Mouse (Mus musculus) left cerebral cortex, adult 2 months (tissue): Measurements from ENCODE around the gene Krtap12-1. TPM values are rescaled to one million over a fixed set of nuclear protein-coding genes. Genes with fewer than 3 reads are reported as not detected.
"Not testable (repeated sequence)": the region's sequence is repeated elsewhere in the genome, so short reads cannot be mapped to it uniquely, and the experiment has no call there.

Source experiments
- DNase-seq, 2 experiments: peaks; one replicate each; pipeline ENCODE4 v3.0.0; 2021 to 2022; ENCODE audit warnings: low spot score in 2 of 2, mixed read lengths in 1 of 2; ENCODE audit errors: extremely low spot score in 1 of 2
- H3K27ac ChIP-seq: fragments of 200-600 bp; 2 replicates; pipeline ENCODE4 v1.8.1; 2022
- H3K4me3 ChIP-seq: fragments of 200-600 bp; 2 replicates; pipeline ENCODE4 v1.8.1; 2022
- CTCF ChIP-seq: fragments of 200-600 bp; IDR thresholded peaks from 2 replicates; pipeline ENCODE4 v1.8.1; 2022; ENCODE audit warnings: antibody characterized with exemption, mild to moderate bottlenecking, moderate library complexity
- intact Hi-C: fragments of 180-260 bp; cut with DNase I; formaldehyde crosslinking; loops from one replicate; pipeline ENCODE4 v1.15.1; 2025
- long read RNA-seq, 2 experiments: library from polyadenylated mRNA; stranded (forward); transcript quantifications; one replicate each; pipeline ENCODE4 v2.0.0; 2021; ENCODE audit warnings: borderline mapping rate in 2 of 2
- total RNA-seq, 2 experiments: library from RNA; stranded (reverse); gene quantifications; 2 replicates each; pipeline ENCODE4 v1.2.3; 2021

Gene Krtap12-1
- total RNA-seq: not detected
- long read RNA-seq, experiment 1: 0 reads
- long read RNA-seq, experiment 2: 0 reads

GRCm38 (mm10) chr10:77720299-77720698 is at the start of gene Krtap12-1:
TSS of gene Krtap12-1 (plus strand) at chr10:77720599.
- not testable (repeated sequence) for H3K4me3 ChIP-seq, H3K27ac ChIP-seq, DNase-seq
- intact Hi-C loops: loop anchor here (5.0 kb wide), 1 partner anchor 157 kb away; no protein-coding TSS in a partner anchor

DNA sequence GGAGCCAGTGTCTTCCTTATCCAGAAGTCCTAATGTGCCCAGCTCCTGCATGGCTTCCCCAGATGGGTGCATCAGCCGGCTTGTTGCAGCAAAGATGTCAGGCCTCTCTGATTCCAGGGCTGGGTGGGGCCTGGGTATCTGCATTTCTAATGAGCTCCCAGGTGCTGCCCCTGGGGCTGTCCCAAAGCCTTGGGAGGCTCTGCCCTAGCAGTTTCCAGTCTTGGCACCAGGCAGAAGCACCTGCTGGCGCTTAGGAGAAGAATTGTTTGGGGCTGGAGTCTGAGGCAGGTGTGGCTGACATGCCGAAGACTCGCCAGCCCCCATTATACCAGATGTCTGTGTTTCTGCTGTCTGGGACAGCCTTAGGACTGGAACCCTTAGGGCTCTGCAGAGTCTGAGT is 49.7 kb upstream of the Krtap12-1 start:
- H3K27ac ChIP-seq: no peak overlapping the region
- TF ChIP-seq CTCF: no peak
- no peak for DNase-seq
- intact Hi-C loops: no loop called here
- no peak overlapping the region for H3K4me3 ChIP-seq

DNA sequence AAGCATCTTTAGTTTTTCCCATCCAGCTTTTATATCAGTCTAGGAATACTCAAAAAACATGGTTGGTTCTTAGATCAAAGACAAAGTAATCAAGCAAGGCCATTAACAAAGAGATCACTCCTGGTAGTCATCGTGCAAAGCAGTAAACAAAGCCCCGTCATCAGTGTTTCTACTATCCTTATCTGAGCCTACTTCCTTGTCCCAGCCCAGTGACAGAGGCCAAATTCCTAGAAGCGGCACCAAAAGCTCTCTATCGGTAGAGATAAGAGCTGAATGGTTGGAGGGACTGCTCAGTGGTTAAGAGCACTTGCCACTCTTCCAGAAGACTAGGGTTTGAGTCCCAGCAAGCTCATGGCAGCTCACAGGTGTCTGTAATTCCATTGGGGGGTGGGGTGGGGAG is 48.9 kb upstream of the Krtap12-1 start:
- DNase-seq: no peak
- Histone ChIP-seq H3K4me3 (no peak overlapping the region), H3K27ac (no peak overlapping the region)
- no peak for TF ChIP-seq CTCF
- intact Hi-C loops: no loop called here

- no peak for TF ChIP-seq CTCF
- H3K27ac ChIP-seq: no peak overlapping the region
- no peak overlapping the region for H3K4me3 ChIP-seq
- intact Hi-C loops: no loop called here
- DNase-seq: no peak
Observed at GRCm38 (mm10) chr10:77673765-77674164, 46.6 kb upstream of the Krtap12-1 start.

- TF ChIP-seq CTCF: no peak
- intact Hi-C loops: no loop called here
- DNase-seq: no peak
- H3K4me3 ChIP-seq: no peak overlapping the region
- H3K27ac ChIP-seq: no peak overlapping the region
Observed at GRCm38 (mm10) chr10:77677562-77677961, 42.8 kb upstream of the Krtap12-1 start.

DNA sequence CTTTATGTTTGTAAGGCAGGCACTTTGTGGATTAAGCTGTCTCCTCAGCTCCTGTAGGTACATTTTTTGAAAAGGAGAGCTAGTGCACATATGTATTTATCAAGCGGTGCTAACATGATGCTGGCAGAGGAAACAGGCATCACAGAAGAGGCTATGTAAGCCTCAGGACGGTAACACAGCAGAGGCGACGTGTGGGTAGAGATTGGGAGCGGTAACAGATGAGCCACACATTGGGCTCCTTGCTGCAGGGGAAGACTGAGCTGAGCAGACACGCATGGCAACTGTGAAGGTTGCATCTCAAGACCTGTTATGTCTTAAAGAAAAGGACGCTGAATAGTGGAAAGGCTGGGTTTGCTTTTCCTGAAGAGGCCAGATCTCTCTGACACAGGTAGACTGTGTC is 37.4 kb upstream of the Krtap12-1 start:
- intact Hi-C loops: no loop called here
- no peak for DNase-seq
- Histone ChIP-seq H3K27ac (no peak overlapping the region), H3K4me3 (no peak overlapping the region)
- TF ChIP-seq CTCF: no peak

- H3K4me3 ChIP-seq: no peak overlapping the region
- no peak for DNase-seq
- intact Hi-C loops: no loop called here
- no peak for TF ChIP-seq CTCF
- H3K27ac ChIP-seq: no peak overlapping the region
Observed at GRCm38 (mm10) chr10:77684181-77684580, 36.2 kb upstream of the Krtap12-1 start.

GRCm38 (mm10) chr10:77685895-77686664 is 34.3 kb upstream of the Krtap12-1 start, which contains the start of gene Tspear:
TSS of gene Tspear (plus strand) at chr10:77686569.
- intact Hi-C loops: no loop called here
- no peak; the same call in 1 of the 2 replicates for TF ChIP-seq CTCF
- Histone ChIP-seq H3K27ac (no peak within 1 kb of the TSS), H3K4me3 (no peak within 1 kb of the TSS)
- DNase-seq: no peak

DNA sequence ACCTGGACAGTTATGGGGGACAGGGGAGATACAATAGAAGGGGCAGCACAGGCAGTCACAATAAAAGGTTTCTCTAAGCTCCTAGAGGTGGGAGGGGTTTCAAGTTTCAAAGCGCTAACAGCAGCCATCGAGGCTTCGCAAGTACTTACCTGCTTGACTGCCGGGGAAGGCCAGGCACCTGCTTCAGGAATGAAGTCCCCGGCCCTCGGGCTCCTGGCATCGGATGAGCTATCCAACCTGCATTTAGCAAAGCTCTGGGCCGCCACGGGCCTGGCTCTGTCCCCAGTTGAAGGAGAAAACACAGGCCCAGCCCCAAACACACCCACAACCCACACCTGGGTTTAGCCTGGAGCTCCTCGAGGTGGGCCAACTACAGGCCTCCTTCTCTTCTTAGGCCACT is 33.4 kb upstream of the Krtap12-1 start:
- intact Hi-C loops: no loop called here
- DNase-seq: no peak
- no peak for TF ChIP-seq CTCF
- H3K4me3 ChIP-seq: no peak overlapping the region
- H3K27ac ChIP-seq: no peak overlapping the region

DNA sequence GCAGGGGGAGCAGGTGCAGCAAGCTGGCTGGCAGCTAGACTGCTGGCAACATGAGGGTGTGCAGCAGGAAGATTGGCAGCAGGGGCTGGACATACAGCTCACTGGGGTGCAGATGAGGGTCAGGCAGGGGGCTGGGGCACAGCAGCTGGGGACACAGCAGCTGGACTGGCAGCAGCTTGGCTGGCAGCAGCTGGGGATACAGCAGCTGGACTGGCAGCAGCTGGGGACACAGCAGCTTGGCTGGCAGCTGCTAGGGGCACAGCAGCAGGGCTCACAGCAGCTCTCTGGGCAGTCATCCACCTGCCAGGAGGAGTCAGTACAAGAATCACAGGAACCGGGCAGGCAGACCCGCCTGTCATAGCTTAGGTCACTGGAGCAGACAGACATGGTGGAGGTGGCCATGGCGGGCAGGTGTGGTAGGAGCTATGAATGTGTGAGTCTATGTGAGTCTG is 30.0 kb upstream of the Krtap12-1 start, which contains the start of gene Gm19402:
TSS of gene Gm19402 (minus strand) at position 402 of the 452 bp plus-strand sequence.
- H3K27ac ChIP-seq, intact Hi-C loops, H3K4me3 ChIP-seq, DNase-seq: not testable (repeated sequence)

GRCm38 (mm10) chr10:77697133-77697532 is 23.3 kb upstream of the Krtap12-1 start, which contains the start of gene Gm9508:
TSS of gene Gm9508 (minus strand) at chr10:77697233.
- intact Hi-C loops: no loop called here
- Histone ChIP-seq H3K27ac (no peak within 1 kb of the TSS), H3K4me3 (no peak within 1 kb of the TSS)
- TF ChIP-seq CTCF: no peak
- DNase-seq: no peak

DNA sequence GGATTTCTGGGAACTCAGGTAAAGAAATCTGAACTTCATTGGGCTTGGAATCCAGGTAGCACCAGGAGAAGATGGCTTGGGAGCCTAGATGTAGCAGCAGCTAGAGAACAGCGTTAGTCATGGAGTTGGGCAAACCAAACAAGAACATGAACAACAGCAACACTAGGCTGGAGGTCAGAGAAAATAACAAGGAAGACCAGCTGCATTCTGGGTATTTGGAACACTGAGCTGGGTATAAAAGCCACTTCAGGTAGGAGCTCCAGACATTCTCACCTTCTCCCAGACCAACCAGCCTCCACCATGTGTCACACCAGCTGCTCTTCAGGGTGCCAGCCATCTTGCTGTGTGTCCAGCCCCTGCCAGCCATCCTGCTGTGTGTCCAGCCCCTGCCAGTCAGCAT is 14.1 kb upstream of the Krtap12-1 start, which contains the start of gene Gm10272:
TSS of gene Gm10272 (plus strand) at position 301 of the 400 bp plus-strand sequence.
- DNase-seq: no peak
- intact Hi-C loops: no loop called here

GRCm38 (mm10) chr10:77709831-77710230 is 10.6 kb upstream of the Krtap12-1 start:
- TF ChIP-seq CTCF: peak; percentile 38
- H3K27ac ChIP-seq: no peak overlapping the region
- DNase-seq: no peak
- intact Hi-C loops: no loop called here
- H3K4me3 ChIP-seq: no peak overlapping the region

More for the DNA sequence above, 14.1 kb upstream of the Krtap12-1 start, which contains the start of gene Gm10272:
- Histone ChIP-seq H3K4me3 (no peak within 1 kb of the TSS), H3K27ac (no peak within 1 kb of the TSS)
- TF ChIP-seq CTCF: no peak

DNA sequence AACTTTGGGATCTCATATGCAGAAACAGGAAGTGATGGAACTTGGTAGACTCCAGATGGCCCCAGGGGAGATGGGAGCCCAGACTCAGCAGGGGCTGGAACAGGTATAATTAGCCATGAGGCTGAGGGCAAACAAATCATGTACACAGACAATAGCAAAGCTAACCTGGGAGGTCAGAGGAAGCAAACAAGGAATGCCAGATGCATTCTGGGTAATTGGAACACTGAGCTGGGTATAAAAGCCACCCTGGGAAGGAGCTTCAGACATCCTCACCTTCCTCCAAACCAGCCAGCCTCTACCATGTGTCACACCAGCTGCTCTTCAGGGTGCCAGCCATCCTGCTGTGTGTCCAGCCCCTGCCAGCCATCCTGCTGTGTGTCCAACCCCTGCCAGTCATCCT is 9.2 kb upstream of the Krtap12-1 start, which contains the start of gene Gm10024:
TSS of gene Gm10024 (plus strand) at position 301 of the 400 bp plus-strand sequence.
- intact Hi-C loops, H3K27ac ChIP-seq, DNase-seq, H3K4me3 ChIP-seq: not testable (repeated sequence)
